Mouse (Mus musculus): Measurements from ENCODE around the gene Il17rb. TPM values are rescaled to one million over a fixed set of nuclear protein-coding genes. Genes with fewer than 3 reads are reported as not detected.

Gene Il17rb
- total RNA-seq (2021), result 1 to 10 TPM; 1.2 to 2.4 TPM

- intact Hi-C loops (cut with DNase I), result no loop called here
- DNase-seq, result peak; percentile 69
Measured at GRCm38 (mm10) chr14:30008733-30009575, at the start of gene Il17rb, which contains the start of gene Chdh. Il17rb (minus strand) TSS chr14:30008896. Chdh (plus strand) TSS chr14:30009023.

GRCm38 (mm10) chr14:30056031-30056766 is 47.5 kb upstream of the Il17rb start:
- DNase-seq, result peak; percentile 95
- intact Hi-C loops (cut with DNase I), result no loop called here

GRCm38 (mm10) chr14:30054922-30055321 is 46.2 kb upstream of the Il17rb start:
- intact Hi-C loops (cut with DNase I), result no loop called here
- no peak for DNase-seq

- intact Hi-C loops (cut with DNase I), result no loop called here
- no peak for DNase-seq
Measured at GRCm38 (mm10) chr14:30050280-30050679, 41.6 kb upstream of the Il17rb start.

- DNase-seq, result no peak
- intact Hi-C loops (cut with DNase I), result no loop called here
Measured at GRCm38 (mm10) chr14:30048049-30048448, 39.4 kb upstream of the Il17rb start.

- intact Hi-C loops (cut with DNase I), result no loop called here
Measured at GRCm38 (mm10) chr14:30046976-30047375, 38.3 kb upstream of the Il17rb start.

GRCm38 (mm10) chr14:30045704-30046220 is 37.1 kb upstream of the Il17rb start:
- intact Hi-C loops (cut with DNase I), result no loop called here
- DNase-seq, result no peak

More at GRCm38 (mm10) chr14:30046976-30047375, 38.3 kb upstream of the Il17rb start:
- DNase-seq, result no peak

GRCm38 (mm10) chr14:30045239-30045638 is 36.5 kb upstream of the Il17rb start:
- intact Hi-C loops (cut with DNase I), result no loop called here

GRCm38 (mm10) chr14:30043356-30043940 is 34.8 kb upstream of the Il17rb start:
- intact Hi-C loops (cut with DNase I), result no loop called here
- no peak for DNase-seq

More at GRCm38 (mm10) chr14:30045239-30045638, 36.5 kb upstream of the Il17rb start:
- DNase-seq, result no peak

GRCm38 (mm10) chr14:30041836-30042235 is 33.1 kb upstream of the Il17rb start:
- DNase-seq, result no peak
- intact Hi-C loops (cut with DNase I), result no loop called here

- intact Hi-C loops (cut with DNase I), result no loop called here
- DNase-seq, result no peak
Measured at GRCm38 (mm10) chr14:30039413-30039812, 30.7 kb upstream of the Il17rb start.

- intact Hi-C loops (cut with DNase I), result no loop called here
- no peak for DNase-seq
Measured at GRCm38 (mm10) chr14:30038431-30038830, 29.7 kb upstream of the Il17rb start.

- no peak for DNase-seq
- intact Hi-C loops (cut with DNase I), result no loop called here
Measured at GRCm38 (mm10) chr14:30033405-30033804, 24.7 kb upstream of the Il17rb start.

GRCm38 (mm10) chr14:30027378-30027777 is 18.7 kb upstream of the Il17rb start:
- peak; percentile 48 for DNase-seq
- intact Hi-C loops (cut with DNase I), result no loop called here

- DNase-seq, result no peak
- intact Hi-C loops (cut with DNase I), result no loop called here
Measured at GRCm38 (mm10) chr14:30024387-30024786, 15.7 kb upstream of the Il17rb start.

GRCm38 (mm10) chr14:30022471-30022870 is 13.8 kb upstream of the Il17rb start:
- DNase-seq, result no peak
- intact Hi-C loops (cut with DNase I), result no loop called here

GRCm38 (mm10) chr14:30019792-30020575 is 11.3 kb upstream of the Il17rb start:
- DNase-seq, result no peak
- intact Hi-C loops (cut with DNase I), result no loop called here

- DNase-seq, result no peak
- intact Hi-C loops (cut with DNase I), result no loop called here
Measured at GRCm38 (mm10) chr14:30019375-30019774, 10.7 kb upstream of the Il17rb start.

GRCm38 (mm10) chr14:30018846-30019245 is 10.2 kb upstream of the Il17rb start:
- no peak for DNase-seq
- intact Hi-C loops (cut with DNase I), result no loop called here

GRCm38 (mm10) chr14:30018463-30018801 is 9.7 kb upstream of the Il17rb start:
- DNase-seq, result no peak
- intact Hi-C loops (cut with DNase I), result no loop called here
